Mouse (Mus musculus) C2C12 (cell line): ENCODE data around the gene Grhl3.

Experiments used
- CEBPB ChIP-seq: IDR thresholded peaks from one replicate; pipeline ENCODE4 v1.6.1; 2011; ENCODE audit warnings: low read depth, mild to moderate bottlenecking, control low read depth, moderate library complexity
- CTCF ChIP-seq: IDR thresholded peaks from one replicate; pipeline ENCODE4 v1.5.1; 2011; ENCODE audit not compliant: control insufficient read depth, insufficient read depth, insufficient read length
- MAX ChIP-seq: IDR thresholded peaks from one replicate; pipeline ENCODE4 v1.6.1; 2011; ENCODE audit warnings: mild to moderate bottlenecking, control low read depth
- MYOG ChIP-seq: IDR thresholded peaks from one replicate; pipeline ENCODE4 v1.6.1; 2011; ENCODE audit not compliant: control insufficient read depth, insufficient read length; ENCODE audit errors: extremely low read depth
- USF1 ChIP-seq: IDR thresholded peaks from one replicate; pipeline ENCODE4 v1.6.1; 2011; ENCODE audit warnings: low read depth, mild to moderate bottlenecking, control low read depth, moderate library complexity

DNA sequence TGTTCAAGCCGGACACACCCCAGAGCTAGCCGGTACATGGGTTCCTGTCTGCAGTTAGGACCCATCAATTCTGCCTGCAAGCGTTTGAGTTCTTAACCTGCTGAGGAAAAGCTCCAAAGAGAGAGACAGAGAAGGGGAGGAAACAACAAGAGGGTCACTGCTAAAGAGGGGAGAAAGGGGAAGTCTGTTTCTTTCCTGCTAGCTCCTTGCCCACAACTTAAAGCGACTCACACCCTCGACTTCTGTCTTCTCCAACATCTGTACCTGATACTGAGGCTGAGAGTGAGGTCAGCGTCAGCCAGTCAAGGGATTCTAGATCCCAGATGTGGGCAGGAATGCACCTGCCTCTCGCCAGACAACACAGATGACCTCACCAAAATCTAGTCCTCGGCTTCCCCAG lies 1.2 kb downstream of the Grhl3 start:
- TF ChIP-seq CTCF: no peak
- no peak for TF ChIP-seq MYOG
- TF ChIP-seq USF1: no peak
- no peak for TF ChIP-seq MAX
- TF ChIP-seq CEBPB: no peak
